Mouse (Mus musculus): ENCODE measurements around the gene Foxo3.
A peak's percentile ranks its signal among the peaks of the same experiment; 100 is the strongest.

Foxo3 gene

DNA sequence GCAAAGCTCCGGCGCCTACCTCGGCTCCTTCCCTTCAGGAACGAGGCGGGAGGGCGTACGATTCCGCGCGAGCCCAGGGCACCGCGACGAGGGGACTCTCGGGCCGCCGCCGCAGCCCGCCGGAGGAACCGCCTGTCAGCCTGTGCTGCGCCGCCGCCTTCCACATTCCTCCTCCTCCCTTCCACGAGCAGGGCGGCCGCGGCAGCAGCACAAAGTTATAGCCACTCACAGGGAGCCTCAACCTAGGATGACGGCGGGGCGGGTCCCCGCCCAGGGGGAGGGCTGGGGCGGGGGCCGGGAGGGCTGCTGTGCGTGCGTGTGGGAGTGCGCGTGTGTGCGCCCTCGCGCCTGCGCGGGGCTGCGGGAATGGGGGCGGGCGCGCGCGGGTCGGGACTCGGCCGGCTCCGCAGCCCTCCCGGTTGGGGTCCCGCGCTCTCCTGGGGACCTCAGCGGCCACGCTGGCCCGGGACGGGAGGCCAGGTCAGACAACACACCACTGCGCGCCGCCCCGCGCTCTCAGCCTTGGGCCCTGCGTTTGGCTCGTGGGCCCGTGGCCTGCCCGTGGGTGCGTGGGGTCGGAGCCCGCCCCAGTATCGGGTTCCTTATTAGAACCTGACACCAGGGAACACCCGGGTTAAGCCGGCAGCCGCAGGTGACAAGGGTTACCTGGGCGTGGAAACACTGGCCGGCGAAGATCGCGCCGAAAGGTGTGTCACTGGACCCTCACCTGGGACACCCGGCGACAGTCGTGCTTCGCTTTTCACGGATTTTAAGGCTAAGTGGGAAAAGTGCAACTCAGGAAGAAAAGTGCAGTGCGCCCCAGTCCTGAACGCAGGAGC, at the start of gene Foxo3:
TSS of gene Foxo3 (minus strand) at position 249 of the 839 bp plus-strand sequence.
- peak; percentile 73 to 85 for DNase-seq (ENCODE audit: low spot score in 2 of 2)

DNA sequence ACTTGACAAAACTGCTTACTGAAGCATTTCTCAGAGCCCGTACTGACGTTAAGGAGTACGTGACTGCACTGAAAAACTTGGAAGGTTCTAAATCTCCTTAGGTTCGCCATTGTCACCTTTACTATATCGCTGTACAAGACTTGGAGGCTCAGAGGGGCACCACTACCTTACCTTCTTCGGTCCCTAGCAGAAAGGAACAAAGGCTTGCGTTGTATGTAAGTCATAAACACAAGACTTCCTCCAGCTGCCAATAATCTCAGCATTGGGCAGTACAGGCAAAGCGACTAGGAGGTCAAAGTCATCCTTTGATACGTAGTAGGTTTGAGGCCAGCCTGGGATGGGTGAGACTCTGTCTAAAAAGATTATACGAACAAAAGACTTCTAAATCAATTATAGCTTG, 48.8 kb upstream of the Foxo3 start:
- no peak for DNase-seq (ENCODE audit: low spot score in 2 of 2)

DNA sequence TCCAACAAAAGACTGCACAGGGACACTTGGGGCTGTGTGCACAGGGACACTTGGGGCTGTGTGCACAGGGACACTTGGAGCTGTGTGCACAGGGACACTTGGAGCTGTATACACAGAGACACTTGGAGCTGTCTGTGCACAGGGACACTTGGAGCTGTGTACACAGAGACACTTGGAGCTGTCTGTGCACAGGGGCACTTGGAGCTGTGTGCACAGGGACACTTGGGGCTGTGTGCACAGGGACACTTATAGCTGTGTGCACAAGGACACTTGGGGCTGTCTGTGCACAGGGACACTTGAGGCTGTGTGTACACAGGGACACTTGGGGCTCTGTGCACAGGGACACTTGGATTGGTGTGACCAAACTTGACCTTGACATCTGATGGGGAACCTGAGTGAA, 47.4 kb upstream of the Foxo3 start:
- DNase-seq (ENCODE audit: low spot score in 2 of 2), result no peak

DNA sequence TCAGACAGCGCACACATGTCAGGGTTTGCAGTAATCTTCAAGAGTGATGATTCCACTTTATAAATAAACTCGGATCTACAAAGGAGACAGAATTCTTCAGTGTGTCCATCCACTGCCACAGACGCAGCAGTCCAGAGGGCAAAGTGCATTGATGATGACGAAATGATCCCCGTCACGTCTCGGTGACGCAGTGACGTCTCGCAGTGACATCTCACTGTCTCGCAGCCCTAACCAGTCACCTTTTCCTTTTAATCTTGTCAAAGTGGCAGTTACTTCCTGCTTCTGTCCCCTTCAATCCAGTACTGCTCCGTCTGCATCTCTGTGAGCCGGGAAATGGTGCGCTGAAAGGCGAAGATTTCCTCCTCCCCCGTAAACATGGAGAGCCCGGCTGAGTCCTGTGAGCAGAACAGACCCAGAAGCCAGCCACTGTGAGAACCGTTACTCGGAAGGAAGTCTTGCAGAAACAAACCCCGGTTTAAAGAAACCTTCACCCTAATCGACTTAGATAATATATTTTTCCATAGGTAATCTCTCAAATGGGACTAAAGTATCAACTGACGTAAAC, 36.7 kb upstream of the Foxo3 start:
- DNase-seq (ENCODE audit: low spot score in 2 of 2), result no peak

DNA sequence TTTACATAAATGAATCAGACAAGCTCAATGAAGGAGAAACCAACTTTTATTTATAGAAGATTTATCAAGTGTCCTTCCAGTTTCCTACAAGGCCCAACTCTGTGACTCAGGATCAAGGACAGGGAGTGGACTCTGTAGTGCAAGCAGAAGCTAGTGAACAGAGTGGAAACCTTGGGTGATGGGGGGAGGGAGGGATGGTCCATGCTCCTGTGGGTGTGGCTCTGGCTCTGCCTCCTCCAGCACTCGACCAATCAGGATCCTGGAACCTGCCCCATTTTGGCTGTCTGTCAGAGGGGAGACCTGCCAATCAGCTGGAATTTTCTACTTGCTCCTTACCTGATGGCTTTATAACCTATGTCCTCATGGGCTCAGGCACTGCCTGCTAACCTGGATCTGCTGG, 36.0 kb upstream of the Foxo3 start:
- DNase-seq (ENCODE audit: low spot score in 2 of 2), result no peak

DNA sequence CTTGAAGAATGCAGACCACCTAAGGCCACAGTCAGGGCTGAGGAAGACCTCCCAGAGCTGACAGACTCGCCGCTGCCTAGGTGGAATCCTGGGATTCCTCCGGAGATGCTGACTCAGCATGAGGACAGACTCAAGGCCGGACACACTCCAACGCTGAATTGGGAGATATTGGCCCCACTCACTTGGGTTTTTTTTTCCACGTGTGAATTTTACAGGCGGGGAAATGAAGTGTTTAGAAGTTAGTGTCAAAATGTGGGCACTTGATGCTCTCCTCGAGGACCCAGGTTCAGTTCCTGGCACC, 32.1 kb upstream of the Foxo3 start:
- DNase-seq (ENCODE audit: low spot score in 2 of 2), result no peak

DNA sequence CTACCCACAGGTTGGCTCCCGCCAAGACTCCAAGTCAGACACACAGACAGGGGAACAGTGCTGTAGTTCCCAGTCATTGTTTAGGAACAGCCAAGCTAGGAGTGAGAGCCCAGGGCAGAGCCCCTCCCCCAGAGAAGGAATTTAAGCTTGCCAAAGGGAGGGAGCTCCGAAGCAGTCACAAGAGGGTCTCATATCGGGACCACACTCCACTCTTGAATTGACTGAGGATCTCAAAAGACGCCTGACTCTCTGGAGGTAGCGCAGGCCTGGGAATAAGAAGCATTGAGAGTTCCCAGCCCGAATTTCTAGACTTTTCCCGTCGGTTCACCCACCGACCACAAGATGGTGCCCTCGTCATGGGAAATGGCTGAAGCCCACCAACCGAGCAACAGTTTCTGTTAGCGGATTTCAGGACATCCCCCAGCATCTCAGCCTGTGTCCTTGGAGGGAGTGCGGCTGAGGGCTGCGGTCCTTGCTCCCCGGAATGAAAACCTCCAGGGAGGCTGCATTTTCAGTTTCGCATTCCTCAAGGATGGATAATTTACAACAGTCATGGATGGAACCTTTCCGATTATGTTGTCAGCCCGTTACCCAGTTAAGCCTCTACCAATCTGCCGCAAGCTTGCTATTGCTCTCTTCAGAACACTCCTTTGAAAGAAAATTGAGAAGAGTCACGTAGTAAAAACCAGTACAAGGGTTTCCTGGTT, 31.6 kb upstream of the Foxo3 start:
- DNase-seq (ENCODE audit: low spot score in 2 of 2), result peak in 1 of 2 experiments; percentile 39

DNA sequence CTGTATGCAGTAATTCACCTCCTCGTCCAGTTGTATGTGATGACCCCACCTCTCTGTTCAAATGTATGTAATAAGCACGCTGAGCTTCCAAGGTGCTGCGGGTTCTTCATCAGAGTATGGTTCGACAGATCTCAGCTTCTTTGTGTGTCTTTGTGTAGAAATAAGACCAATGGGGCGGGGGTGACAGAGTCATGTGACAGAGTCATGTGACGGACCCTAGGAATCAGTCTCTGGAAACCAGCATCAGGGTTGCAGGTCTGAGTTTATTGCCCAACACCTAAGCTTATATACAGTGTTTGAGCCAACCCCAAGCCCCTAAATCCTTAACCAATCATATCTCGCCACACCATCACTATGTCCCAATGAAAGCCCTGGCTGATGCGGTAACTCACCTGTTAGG, 29.9 kb upstream of the Foxo3 start:
- DNase-seq (ENCODE audit: low spot score in 2 of 2), result no peak

DNA sequence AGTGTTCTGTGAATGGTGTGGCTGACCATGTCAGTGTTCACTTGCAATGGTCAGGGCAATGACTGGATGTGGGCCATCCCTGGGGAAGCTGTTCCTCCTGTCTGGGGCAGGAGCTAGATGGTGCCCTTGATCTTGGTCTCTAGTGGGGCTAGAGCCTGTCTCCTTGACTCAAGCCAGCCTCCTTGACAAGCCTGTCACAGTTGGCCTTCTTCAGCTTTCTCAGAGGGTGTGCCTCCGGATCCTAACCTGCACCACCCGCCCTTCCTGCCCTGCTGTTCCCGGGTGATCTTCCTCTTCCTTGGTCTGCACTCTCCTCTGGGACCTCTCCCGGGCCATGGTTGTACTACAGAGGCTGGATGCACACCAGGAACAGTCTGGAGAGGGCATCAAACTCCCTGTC, 24.2 kb upstream of the Foxo3 start:
- no peak for DNase-seq (ENCODE audit: low spot score in 2 of 2)

DNA sequence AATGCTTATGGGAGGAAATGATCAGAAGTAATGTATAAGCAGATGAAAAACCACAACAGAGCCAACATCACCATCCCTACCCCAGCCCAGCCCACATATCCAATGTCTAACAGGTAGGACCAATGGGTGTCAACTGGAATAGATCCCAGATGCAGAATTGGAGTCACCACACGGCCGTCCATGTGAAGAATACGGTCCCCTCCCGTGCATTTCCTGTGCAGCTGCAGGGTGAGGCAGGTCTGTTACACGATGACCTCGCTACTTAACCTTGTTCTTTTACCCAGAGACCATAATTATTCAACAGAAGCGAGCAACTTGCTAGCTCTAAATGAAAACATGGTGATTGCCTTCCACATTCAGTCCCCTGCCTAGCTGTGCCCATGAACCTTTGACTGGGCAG, 23.4 kb upstream of the Foxo3 start:
- no peak for DNase-seq (ENCODE audit: low spot score in 2 of 2)

DNA sequence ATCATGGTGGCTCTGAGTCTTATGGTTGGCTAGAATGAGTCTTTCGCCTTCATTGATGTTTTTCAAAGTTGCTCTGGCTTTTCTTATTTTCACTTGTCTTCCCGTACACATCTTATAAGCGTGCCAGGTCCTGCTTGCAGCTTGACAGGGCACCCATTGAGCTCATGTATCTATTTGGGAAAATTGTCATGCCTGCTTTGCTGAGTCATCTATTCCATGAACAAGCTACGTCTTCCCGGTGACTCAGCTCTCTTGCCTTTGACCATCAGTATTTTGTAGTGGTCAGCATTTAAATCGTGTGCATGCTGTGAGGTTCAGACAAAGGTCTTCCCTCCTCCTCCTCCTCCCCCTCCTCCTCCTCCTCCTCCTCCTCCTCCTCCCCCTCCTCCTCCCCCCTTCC, 22.9 kb upstream of the Foxo3 start:
- DNase-seq (ENCODE audit: low spot score in 2 of 2), result no peak

DNA sequence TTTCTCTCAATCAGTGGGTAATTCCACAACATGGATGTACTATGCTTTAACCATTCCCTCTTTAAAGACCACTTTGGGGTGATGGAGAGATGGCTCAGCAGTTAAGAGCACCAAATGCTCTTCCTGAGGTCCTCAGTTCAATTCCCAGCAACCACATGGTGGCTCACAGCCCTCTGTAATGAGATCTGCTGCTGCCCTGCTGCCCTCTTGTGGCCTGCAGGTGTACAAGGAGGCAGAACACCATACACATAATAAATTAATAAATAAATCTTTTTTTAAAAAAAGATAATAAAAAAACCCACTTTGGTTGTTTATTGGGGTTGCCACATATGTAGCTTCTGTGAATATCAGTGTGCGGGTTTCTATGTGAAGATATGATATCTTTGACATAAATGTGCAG, 21.4 kb upstream of the Foxo3 start:
- DNase-seq (ENCODE audit: low spot score in 2 of 2), result no peak

DNA sequence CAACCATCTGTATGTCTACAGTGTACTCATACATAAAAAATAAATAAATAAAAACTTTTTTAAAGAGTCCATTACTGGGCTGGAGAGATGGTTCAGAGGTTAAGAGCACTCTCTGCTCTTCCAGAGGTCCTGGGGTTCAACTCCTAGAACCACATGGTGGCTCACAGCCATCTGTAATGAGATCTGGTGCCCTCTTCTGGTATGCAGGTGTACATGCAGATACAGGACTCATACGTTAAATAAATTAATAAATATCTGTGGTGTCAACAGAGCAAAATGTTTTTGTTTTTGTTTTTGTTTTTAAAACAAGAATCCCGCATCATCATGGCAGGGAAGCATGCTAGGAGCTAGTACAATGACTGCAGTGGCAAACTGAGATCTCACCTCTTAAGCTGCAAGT, 20.6 kb upstream of the Foxo3 start:
- DNase-seq (ENCODE audit: low spot score in 2 of 2), result no peak

DNA sequence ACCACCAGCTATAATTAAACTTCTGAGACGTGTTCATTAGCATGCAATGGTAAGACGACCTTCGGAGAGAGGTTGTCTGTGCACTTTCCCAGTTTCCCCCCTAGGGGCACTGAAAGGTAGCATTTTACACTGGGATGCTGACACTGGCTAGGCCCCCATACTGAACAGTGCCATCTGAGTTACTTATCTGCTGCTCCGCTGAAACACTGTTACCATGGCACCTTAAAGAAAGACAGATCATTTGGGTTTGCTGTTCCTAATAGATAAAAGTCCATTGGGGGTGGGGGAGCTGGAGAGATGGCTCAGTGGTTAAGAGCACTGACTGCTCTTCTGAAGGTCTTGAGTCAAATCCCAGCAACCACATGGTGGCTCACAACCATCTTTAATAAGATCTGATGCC, 20.0 kb upstream of the Foxo3 start:
- no peak for DNase-seq (ENCODE audit: low spot score in 2 of 2)

DNA sequence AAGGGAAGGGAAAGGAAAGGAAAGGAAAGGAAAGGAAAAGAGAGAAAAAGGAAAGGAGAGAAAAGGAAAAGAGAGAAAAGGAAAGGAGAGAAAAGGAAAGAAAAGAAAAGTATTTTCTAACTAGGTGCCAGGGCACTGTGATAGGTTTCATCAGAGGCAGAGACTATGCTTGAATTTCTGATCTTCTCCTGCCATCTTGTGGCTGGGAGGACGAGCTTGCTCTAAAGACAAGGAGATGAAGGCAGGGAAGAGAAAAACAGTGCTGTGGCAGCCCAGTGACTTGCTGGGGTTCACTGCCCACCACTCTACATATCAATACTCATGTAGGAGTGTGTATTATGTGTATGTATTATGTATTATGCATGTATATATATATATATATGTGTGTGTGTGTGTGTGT, 18.5 kb upstream of the Foxo3 start:
- DNase-seq (ENCODE audit: low spot score in 2 of 2), result peak; percentile 29 to 38

DNA sequence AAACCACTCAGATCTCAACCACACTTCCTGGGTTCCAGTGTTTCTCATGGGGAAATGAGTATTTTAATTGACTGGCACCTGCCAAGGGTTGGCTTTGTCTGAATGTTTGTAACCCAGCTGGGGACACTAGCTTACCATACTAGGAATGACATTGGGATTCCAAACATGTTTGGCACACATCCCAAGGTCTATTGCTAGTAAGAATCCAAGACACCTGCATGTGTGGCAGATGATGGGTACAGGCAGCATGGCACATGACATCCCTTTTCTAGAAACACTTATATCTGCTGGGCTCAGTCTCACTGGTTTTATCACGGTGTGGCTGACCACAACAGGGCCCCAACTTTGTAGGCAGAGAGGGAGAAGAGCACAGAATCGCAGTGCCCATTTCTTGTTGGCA, 17.8 kb upstream of the Foxo3 start:
- no peak for DNase-seq (ENCODE audit: low spot score in 2 of 2)

DNA sequence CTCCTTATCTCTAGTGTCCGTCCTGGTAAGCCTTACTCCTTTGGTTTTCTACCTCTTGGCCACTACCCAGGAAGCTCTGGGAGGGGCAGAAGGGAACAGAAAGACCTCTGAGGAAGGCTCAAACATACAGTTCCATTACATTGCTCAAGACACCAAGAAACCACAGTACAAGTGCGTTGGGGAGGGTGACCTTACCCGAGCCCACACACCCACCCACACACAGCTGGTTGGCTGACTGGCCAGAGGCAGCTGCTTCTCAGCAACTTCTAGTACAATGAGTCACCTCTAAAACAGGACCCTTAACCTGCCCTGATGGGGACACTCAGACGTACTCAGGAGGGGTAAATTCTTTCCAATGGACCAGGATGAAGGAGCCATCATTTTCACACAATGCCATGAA, 17.3 kb upstream of the Foxo3 start:
- peak in 1 of 2 experiments; percentile 22 for DNase-seq (ENCODE audit: low spot score in 2 of 2)

DNA sequence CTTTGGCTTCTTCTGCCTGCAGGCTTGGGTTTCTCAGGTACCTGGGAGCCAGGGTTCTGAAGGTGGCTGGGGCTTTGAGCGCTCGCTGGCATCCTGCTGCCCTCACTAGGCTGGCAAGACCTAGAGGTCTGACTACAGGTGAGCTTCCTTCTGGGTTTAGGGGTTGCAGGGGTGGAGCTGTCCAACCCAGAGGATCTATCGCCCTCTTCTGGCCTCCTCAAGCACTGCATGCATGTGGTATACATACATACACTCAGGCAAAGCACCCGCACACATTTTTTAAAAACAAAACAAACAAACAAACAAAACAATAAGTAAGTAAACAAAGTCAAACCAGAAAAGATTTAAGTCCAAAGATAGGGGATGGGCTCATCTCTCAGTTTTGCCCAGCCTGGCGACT, 14.8 kb upstream of the Foxo3 start:
- peak; percentile 46 to 71 for DNase-seq (ENCODE audit: low spot score in 2 of 2)

DNA sequence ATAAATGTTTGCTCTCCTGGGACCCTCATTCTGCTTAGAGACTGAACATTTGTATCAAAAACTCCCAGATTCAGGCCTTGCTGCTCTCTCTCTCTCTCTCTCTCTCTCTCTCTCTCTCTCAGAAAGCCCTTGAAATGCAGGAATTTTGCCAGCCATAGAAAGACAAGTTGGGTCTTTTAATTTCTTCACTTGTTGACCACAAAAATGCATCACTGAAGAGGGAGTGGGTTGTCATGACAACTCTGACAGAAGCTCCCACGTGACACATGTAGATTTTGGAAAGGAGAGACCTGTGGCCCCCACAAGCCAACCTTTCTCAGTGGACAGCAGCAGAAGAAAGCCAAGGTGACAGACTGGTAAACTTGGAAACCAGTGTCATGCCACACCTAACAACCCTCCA, 11.1 kb upstream of the Foxo3 start:
- DNase-seq (ENCODE audit: low spot score in 2 of 2), result no peak

DNA sequence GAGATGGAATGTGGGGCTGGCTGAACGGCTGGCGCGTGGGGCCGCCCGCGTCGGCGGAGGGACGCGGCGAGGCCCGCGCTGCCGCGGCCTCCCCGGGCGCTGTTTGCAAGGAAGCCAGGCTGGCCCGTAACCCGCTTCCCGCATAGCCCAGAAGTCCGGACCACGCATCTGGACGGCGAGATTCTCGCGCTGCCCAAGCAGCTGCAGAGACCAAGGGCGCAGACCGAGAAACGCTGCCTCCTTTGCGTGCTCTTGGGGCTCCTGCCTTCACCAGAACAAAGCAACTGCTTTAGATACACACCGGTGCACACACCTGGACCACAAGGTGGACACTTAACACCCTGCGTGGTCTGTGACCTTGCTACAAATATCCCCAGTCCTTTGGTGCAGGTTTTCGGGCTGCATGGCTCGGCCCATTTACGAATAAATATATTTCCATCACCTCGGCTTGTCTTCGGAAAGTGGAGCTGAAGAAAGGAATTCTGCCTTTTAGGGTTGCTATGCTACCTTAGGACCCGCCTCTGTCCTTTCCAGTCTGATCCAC, 1.8 kb upstream of the Foxo3 start:
- no peak for DNase-seq (ENCODE audit: low spot score in 2 of 2)

DNA sequence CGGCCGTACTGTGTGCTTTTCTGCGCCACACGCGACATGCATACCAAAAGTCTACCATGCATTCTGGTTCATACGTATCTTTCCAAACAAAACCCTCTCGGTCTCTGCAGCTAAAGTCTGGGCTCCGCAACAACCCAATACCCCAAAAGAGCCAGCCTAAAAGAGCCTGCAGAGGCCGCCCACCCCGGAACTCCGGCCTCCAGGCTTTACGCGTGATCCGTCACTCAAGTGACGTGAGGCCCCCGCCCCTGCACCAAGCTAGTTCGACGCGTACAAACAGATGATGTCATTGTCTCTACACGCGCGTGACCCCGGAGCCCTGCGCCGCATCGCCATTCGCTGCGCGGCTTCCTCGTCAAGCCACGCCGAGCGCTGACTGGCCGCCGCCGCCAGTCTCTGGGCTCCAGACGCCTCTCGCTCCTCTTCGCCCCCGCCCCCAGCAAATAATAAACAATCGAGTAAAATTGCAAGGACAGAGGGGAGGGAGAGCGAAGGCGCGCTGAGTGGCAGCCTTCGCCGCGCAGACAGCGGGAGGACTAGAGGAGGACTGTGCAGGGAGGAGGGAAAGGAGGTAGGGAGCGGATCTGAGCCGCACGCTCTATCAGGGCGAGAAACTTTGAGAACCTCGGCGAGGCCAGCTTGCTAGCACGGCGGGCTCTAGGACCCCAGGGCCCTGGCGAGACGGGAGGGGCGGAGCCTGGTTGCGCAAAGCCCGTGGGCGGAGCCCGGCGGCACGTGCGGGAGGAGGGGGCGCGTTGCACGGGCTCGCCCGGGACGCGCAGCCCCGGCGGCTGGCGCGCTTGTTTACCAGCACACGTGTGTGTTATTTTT, 1.1 kb upstream of the Foxo3 start:
- peak; percentile 98 to 99 for DNase-seq (ENCODE audit: low spot score in 2 of 2)

DNA sequence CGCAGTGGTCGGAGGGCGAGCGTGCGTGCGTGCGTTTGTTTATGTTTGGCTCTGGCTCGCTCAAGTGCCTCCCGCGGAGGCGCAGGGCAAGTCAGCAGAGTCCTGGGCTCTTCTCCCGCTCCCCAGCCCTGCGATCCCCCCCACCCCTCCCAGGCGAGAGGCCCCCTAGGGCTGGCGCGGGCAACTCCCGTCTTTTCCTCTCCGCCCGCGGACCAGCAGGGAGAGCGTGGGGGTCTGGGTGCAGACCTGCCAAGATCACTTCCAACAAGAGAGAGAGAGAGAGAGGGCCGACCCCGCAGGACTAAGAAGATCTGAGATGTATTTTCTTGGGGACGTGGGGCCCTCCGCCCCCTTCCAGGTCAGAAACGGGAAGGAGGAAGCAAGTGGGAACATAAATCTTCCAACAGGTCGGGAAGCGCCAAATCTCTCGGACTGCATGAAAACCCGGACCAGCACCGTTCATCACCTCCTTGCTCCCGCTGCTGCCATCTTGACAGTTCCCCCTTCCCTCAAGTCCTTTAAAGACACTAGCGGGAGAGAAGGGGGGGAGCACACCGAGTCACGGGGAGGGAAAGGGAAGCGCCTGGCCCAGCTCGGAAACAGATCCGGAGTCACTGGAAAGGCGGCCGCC, 569 bp downstream of the Foxo3 start:
- DNase-seq (ENCODE audit: low spot score in 2 of 2), result no peak
